Mouse (Mus musculus) cerebellum, adult 18-20 months (tissue): ENCODE results near the gene Anp32e.
"Not testable (repeated sequence)": the region's sequence is repeated elsewhere in the genome, so short reads cannot be mapped to it uniquely, and the experiment has no call there.

Source experiments
- DNase-seq, 2 experiments: peaks; one replicate each; pipeline ENCODE4 v3.0.0; 2021

Gene Anp32e

GRCm38 (mm10) chr3:95944742-95945141 lies 15.7 kb downstream of the Anp32e start:
- DNase-seq: no peak

GRCm38 (mm10) chr3:95945731-95946240 lies 16.7 kb downstream of the Anp32e start:
- DNase-seq: no peak

GRCm38 (mm10) chr3:95948325-95948724 lies 19.3 kb downstream of the Anp32e start:
- no peak for DNase-seq

GRCm38 (mm10) chr3:95950763-95951551 lies 21.9 kb downstream of the Anp32e start:
- peak; percentile 92 to 94 for DNase-seq

GRCm38 (mm10) chr3:95951566-95951965 lies 22.5 kb downstream of the Anp32e start:
- DNase-seq: not testable (repeated sequence)

GRCm38 (mm10) chr3:95953023-95953422 lies 24.0 kb downstream of the Anp32e start:
- DNase-seq: no peak

GRCm38 (mm10) chr3:95953522-95953921 lies 24.5 kb downstream of the Anp32e start:
- DNase-seq: no peak

GRCm38 (mm10) chr3:95954648-95955173 lies 25.7 kb downstream of the Anp32e start:
- not testable (repeated sequence) for DNase-seq

- DNase-seq: no peak
Measured at GRCm38 (mm10) chr3:95955318-95955717, 26.3 kb downstream of the Anp32e start.

- no peak for DNase-seq
Measured at GRCm38 (mm10) chr3:95957359-95958148, 28.5 kb downstream of the Anp32e start.

- DNase-seq: no peak
Measured at GRCm38 (mm10) chr3:95959082-95959481, 30.0 kb downstream of the Anp32e start.

- DNase-seq: no peak
Measured at GRCm38 (mm10) chr3:95959807-95960206, 30.8 kb downstream of the Anp32e start.

GRCm38 (mm10) chr3:95962182-95962581 lies 33.1 kb downstream of the Anp32e start:
- DNase-seq: not testable (repeated sequence)

GRCm38 (mm10) chr3:95963230-95963629 lies 34.2 kb downstream of the Anp32e start:
- no peak for DNase-seq

- DNase-seq: peak; percentile 62
Measured at GRCm38 (mm10) chr3:95963681-95964080, 34.6 kb downstream of the Anp32e start.

GRCm38 (mm10) chr3:95965518-95966451 lies 36.7 kb downstream of the Anp32e start:
- DNase-seq: peak; percentile 62

GRCm38 (mm10) chr3:95969277-95969676 lies 40.2 kb downstream of the Anp32e start:
- DNase-seq: no peak

- not testable (repeated sequence) for DNase-seq
Measured at GRCm38 (mm10) chr3:95970661-95971060, 41.6 kb downstream of the Anp32e start.

GRCm38 (mm10) chr3:95972251-95972872 lies 43.3 kb downstream of the Anp32e start:
- no peak for DNase-seq

GRCm38 (mm10) chr3:95972873-95973634 lies 44.0 kb downstream of the Anp32e start:
- DNase-seq: no peak

- no peak for DNase-seq
Measured at GRCm38 (mm10) chr3:95977079-95977478, 48.0 kb downstream of the Anp32e start.
